Mouse (Mus musculus) stomach, embryonic 15.5 days (tissue): ENCODE results near the gene Kri1. TPM values are rescaled to one million over a fixed set of nuclear protein-coding genes. Genes with fewer than 3 reads are reported as not detected.
"Not testable (repeated sequence)": the region's sequence is repeated elsewhere in the genome, so short reads cannot be mapped to it uniquely, and the experiment has no call there.

Experiments used
- ATAC-seq: fragments of 200-750 bp; cut with Nextera tagmentation; 2 replicates; pipeline ENCODE4 v1.8.0; 2017; ENCODE audit warnings: low read depth, moderate number of reproducible peaks, moderate TSS enrichment; ENCODE audit not compliant: insufficient read depth, low FRiP score
- H3K27ac ChIP-seq: fragments of 300-500 bp; sonication (generic); 2 replicates; pipeline ENCODE4 v1.5.1; 2015; ENCODE audit warnings: mild to moderate bottlenecking, inconsistent platforms
- H3K27me3 ChIP-seq: fragments of 300-500 bp; sonication (generic); replicated peaks from 2 replicates; pipeline ENCODE4 v1.6.1; 2015; ENCODE audit warnings: inconsistent platforms
- H3K36me3 ChIP-seq: fragments of 300-500 bp; sonication (generic); 2 replicates; pipeline ENCODE4 v1.6.1; 2015; ENCODE audit warnings: inconsistent platforms
- H3K4me1 ChIP-seq: fragments of 300-500 bp; sonication (generic); 2 replicates; pipeline ENCODE4 v1.6.1; 2015; ENCODE audit warnings: inconsistent platforms
- H3K4me2 ChIP-seq: fragments of 300-500 bp; sonication (generic); 2 replicates; pipeline ENCODE4 v1.6.1; 2015; ENCODE audit warnings: mild to moderate bottlenecking, inconsistent platforms
- H3K4me3 ChIP-seq: fragments of 300-500 bp; sonication (generic); replicated peaks from 2 replicates; pipeline ENCODE4 v1.5.1; 2015; ENCODE audit warnings: inconsistent platforms
- H3K9ac ChIP-seq: fragments of 300-500 bp; sonication (generic); 2 replicates; pipeline ENCODE4 v1.6.1; 2015; ENCODE audit warnings: inconsistent platforms
- H3K9me3 ChIP-seq: fragments of 300-500 bp; sonication (generic); 2 replicates; pipeline ENCODE4 v1.6.1; 2016; ENCODE audit warnings: inconsistent platforms
- WGBS: fragments of 180-500 bp; shearing (Covaris S2); methylation state at CpG from one replicate; pipeline ENCODE4 v1.1.7; 2015; 5-methylcytosine and 5-hydroxymethylcytosine counted together
- polyA plus RNA-seq: library from polyadenylated mRNA; unstranded; fragments of >200 nt; fragmentation: Nextera tagmentation; extraction: Ambion mirVana; gene quantifications from 2 replicates; pipeline ENCODE4 v1.2.1, GENCODE M21; 2015

The Kri1 gene
- polyA plus RNA-seq, 1 experiment from 2014 or later, result 14.5 TPM

DNA sequence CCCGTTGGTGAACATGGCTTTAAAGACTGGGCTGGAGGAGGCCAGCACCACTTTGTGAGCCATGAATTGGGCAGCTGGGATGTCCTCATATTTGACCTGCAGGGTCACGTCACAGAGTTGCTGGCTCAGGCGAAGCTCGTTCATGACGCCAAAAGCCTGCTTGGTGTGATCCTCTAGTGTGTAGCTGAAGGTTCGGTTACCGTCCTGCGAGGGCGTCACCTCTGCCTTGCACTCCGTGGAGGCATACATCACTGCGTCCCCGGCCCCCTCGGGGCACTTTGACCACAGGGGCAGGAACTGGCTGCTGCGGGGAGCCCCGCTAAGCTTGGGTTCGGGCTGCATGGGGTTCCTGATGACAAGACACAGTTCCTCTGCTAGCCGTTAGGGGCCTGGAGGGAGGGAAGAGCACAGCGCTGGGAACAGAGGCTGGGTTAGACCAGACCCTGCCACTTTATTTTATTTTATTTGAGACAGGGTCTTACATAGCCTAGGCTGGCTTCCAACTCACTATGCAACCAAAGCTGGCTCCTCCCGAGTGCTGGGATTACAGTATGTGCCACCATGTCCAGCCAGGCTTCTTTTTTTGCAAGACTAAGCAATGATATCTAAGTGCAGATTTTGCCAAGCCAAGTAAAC lies 50.3 kb downstream of the Kri1 start:
- 0 out of 2 replicates have a peak, but pooled peaks have one; percentile 6 for ATAC-seq
- 15% methylated on average over 19 of the region's 19 CpGs for WGBS

DNA sequence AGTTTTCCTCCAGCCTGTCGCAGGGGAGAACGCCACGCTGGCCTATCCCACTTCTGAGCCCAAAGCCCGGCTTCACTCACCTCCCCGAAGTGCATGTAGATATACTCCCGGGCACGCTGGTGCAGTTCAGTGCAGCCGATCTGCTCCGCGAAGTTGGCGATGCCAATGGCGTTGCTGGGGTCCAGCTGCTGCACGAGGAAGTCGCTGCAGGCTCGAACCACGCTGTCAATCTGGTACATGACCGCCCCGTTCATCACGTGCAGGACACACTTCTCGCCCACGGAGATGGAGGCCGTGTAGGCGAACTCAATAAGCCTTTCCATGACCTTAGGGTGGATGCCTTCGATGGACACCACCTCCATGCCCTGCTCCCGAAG lies 50.8 kb downstream of the Kri1 start:
- Histone ChIP-seq H3K9me3 (no peaks in the 10 kb centered on the region), H3K4me2 (peak overlapping the region; percentile 69), H3K4me3 (peak overlapping the region; percentile 78; the same call in 1 of the 2 replicates), H3K9ac (0 out of 2 replicates have a peak overlapping the region, but pooled peaks have one; percentile 94), H3K27ac (peak overlapping the region; percentile 93; the same call in 1 of the 2 replicates), H3K4me1 (peaks cover 16% of the 10 kb centered on the region), H3K27me3 (no peaks in the 10 kb centered on the region; the same call in 1 of the 2 replicates), H3K36me3 (peaks cover 10% of the 10 kb centered on the region; the same call in 1 of the 2 replicates)
- WGBS, result 81% methylated on average over 25 of the region's 25 CpGs
- ATAC-seq, result no peak

More for the DNA sequence above, 50.3 kb downstream of the Kri1 start:
- Histone ChIP-seq H3K27me3 (no peaks in the 10 kb centered on the region; the same call in 1 of the 2 replicates), H3K9me3 (no peaks in the 10 kb centered on the region), H3K9ac (peak overlapping the region; percentile 94; the same call in 1 of the 2 replicates), H3K4me1 (peaks cover 16% of the 10 kb centered on the region), H3K4me3 (peak overlapping the region; percentile 78), H3K4me2 (peak overlapping the region; percentile 69), H3K36me3 (peaks cover 9% of the 10 kb centered on the region; the same call in 1 of the 2 replicates), H3K27ac (peak overlapping the region; percentile 93)

DNA sequence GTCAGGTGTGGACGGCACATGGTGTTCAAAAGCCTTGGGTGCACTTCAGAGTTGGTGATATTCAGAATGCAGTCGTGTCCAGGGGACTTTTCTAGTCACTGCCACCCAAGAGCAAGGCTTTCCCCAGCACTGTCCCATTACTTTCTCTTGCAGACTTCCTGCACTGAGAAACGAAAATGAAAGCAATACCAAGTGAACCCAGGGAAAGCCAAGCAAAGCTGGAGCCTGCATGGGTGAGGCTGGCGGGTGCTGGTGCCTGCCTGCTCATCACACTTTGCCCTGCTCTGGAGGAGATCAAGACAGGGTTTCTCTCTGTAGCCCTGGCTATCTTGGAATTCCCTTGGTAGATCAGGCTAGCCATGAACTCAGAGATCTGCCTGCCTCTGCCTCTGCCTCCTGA lies 52.4 kb downstream of the Kri1 start:
- Histone ChIP-seq H3K4me2 (no peak overlapping the region), H3K9ac (no peak overlapping the region), H3K27ac (no peak overlapping the region), H3K9me3 (no peaks in the 10 kb centered on the region), H3K4me1 (peaks cover 16% of the 10 kb centered on the region), H3K36me3 (peaks cover 26% of the 10 kb centered on the region), H3K4me3 (no peak overlapping the region), H3K27me3 (no peaks in the 10 kb centered on the region)
- 77% methylated on average over 4 of the region's 4 CpGs for whole genome bisulfite sequencing
- ATAC-seq, result no peak

DNA sequence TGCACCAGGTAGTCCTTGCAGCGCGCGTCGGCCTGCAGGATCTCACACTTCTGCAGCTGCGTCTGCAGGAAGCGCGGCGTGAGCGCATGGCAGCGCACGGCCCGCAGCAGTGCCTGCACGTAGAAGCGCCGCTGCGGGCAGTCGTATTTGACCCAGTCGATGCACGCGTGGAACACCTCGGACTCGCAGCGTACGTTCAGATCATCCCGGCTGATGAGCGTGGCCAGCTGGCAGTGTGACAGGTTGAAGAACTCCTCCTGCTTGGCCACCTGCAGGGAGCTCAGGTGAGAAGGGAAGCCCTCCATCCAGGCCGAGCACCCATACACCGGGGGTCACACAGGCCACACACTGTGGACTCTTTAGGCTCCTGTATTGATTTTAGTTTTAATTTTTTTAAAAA lies 54.0 kb downstream of the Kri1 start:
- Histone ChIP-seq H3K9me3 (no peaks in the 10 kb centered on the region), H3K27ac (no peak overlapping the region), H3K4me3 (no peak overlapping the region), H3K4me1 (peaks cover 10% of the 10 kb centered on the region; the same call in 1 of the 2 replicates), H3K9ac (no peak overlapping the region), H3K27me3 (no peaks in the 10 kb centered on the region), H3K36me3 (peaks cover 36% of the 10 kb centered on the region), H3K4me2 (no peak overlapping the region)
- ATAC-seq, result no peak
- WGBS, result 85% methylated on average over 28 of the region's 28 CpGs

DNA sequence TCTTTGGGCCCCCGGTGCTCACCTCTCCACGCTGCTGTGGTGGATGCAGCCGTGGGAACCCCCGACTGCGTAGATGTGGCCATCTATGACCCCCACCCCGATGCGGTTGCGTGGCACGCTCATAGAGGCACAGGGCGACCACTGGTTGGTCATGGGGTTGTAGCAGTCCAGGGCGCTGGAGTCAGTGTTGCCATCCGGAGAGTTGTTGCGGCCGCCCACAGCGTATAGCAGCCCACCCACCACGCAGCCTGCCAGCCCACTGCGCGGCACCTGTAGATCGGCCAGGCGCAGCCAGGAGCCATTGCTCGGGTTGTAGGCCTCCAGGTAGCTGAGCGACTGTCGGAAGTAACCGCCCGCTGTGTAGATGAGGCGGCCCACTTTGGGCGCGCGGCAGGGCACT lies 54.4 kb downstream of the Kri1 start:
- H3K4me3 ChIP-seq, result no peak overlapping the region
- H3K27me3 ChIP-seq, result no peaks in the 10 kb centered on the region
- no peak overlapping the region for H3K4me2 ChIP-seq
- peaks cover 10% of the 10 kb centered on the region; the same call in 1 of the 2 replicates for H3K4me1 ChIP-seq
- H3K9ac ChIP-seq, result no peak overlapping the region
- no peak overlapping the region for H3K27ac ChIP-seq
- H3K36me3 ChIP-seq, result peaks cover 36% of the 10 kb centered on the region
- 94% methylated on average over 29 of the region's 29 CpGs for WGBS
- H3K9me3 ChIP-seq, result no peaks in the 10 kb centered on the region
- ATAC-seq, result no peak

DNA sequence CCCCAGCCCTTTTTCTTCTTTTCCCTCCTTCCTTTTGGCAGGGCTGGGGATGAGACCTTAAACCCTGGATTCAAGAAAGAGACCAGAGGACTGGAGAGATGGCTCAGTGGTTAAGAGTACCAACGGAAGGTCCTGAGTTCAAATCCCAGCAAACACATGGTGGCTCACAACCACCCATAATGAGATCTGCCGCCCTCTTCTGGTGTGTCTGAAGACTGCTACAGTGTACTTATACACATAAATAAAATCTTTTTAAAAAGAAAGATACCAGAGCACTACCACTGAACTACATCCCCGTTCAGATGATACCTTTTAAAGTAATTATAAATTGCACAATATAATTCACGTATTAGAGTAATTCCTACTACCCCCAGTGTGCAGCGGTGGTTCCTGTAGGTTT lies 54.9 kb downstream of the Kri1 start:
- 87% methylated on average over 5 of the region's 5 CpGs for WGBS
- H3K27ac ChIP-seq, result no peak overlapping the region
- H3K36me3 ChIP-seq, result peaks cover 36% of the 10 kb centered on the region
- peaks cover 11% of the 10 kb centered on the region for H3K4me1 ChIP-seq
- no peak overlapping the region for H3K4me3 ChIP-seq
- no peak overlapping the region for H3K4me2 ChIP-seq
- H3K9ac ChIP-seq, result no peak overlapping the region
- no peaks in the 10 kb centered on the region for H3K9me3 ChIP-seq
- no peaks in the 10 kb centered on the region for H3K27me3 ChIP-seq
- no peak for ATAC-seq

DNA sequence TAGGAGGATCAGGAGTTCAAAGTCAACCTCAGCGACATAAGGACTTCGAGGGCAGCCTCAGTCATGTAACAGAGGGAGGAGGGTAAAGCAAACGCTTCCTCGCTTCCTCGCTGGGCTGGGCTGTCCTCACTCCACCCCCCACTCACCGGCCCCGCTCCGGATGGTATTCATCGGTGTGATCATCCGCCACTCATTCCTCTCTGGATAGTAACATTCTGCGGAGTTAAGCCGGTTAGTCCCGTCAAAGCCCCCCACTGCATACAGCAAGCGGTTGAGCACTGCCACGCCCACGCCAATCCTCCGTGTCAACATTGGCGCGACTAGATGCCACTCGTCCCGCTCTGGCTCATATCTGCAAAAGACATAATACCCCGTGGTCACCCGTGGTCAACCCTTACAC lies 56.2 kb downstream of the Kri1 start:
- H3K9ac ChIP-seq, result no peak overlapping the region
- H3K27me3 ChIP-seq, result no peaks in the 10 kb centered on the region
- no peak overlapping the region for H3K27ac ChIP-seq
- peaks cover 36% of the 10 kb centered on the region for H3K36me3 ChIP-seq
- ATAC-seq, result no peak
- no peak overlapping the region for H3K4me3 ChIP-seq
- 50% methylated on average over 23 of the region's 23 CpGs for WGBS
- no peak overlapping the region for H3K4me2 ChIP-seq
- H3K9me3 ChIP-seq, result no peaks in the 10 kb centered on the region
- H3K4me1 ChIP-seq, result peaks cover 9% of the 10 kb centered on the region

- peaks cover 9% of the 10 kb centered on the region for H3K4me1 ChIP-seq
- no peaks in the 10 kb centered on the region for H3K27me3 ChIP-seq
- peak; percentile 71 for ATAC-seq
- 14% methylated on average over 16 of the region's 16 CpGs for WGBS
- peak overlapping the region; percentile 56 for H3K4me2 ChIP-seq
- H3K9me3 ChIP-seq, result no peaks in the 10 kb centered on the region
- no peak overlapping the region for H3K9ac ChIP-seq
- H3K4me3 ChIP-seq, result peak overlapping the region; percentile 35
- H3K27ac ChIP-seq, result no peak overlapping the region
- H3K36me3 ChIP-seq, result peaks cover 27% of the 10 kb centered on the region
Measured at GRCm38 (mm10) chr9:21227342-21227741, 60.4 kb downstream of the Kri1 start.

GRCm38 (mm10) chr9:21225415-21225758 lies 62.4 kb downstream of the Kri1 start:
- 7% methylated on average over 7 of the region's 7 CpGs for WGBS

GRCm38 (mm10) chr9:21224576-21225414 lies 63.0 kb downstream of the Kri1 start:
- H3K9ac ChIP-seq, result no peak overlapping the region
- ATAC-seq, result peak; percentile 38
- peak overlapping the region; percentile 80 for H3K27ac ChIP-seq
- peaks cover 5% of the 10 kb centered on the region; the same call in 1 of the 2 replicates for H3K36me3 ChIP-seq
- peaks cover 12% of the 10 kb centered on the region; the same call in 1 of the 2 replicates for H3K4me1 ChIP-seq
- WGBS, result 18% methylated on average over 26 of the region's 26 CpGs
- H3K9me3 ChIP-seq, result no peaks in the 10 kb centered on the region
- H3K4me3 ChIP-seq, result peak overlapping the region; percentile 39
- H3K4me2 ChIP-seq, result peak overlapping the region; percentile 57
- H3K27me3 ChIP-seq, result no peaks in the 10 kb centered on the region

More at GRCm38 (mm10) chr9:21225415-21225758, 62.4 kb downstream of the Kri1 start:
- no peaks in the 10 kb centered on the region for H3K27me3 ChIP-seq
- H3K27ac ChIP-seq, result peak overlapping the region; percentile 80
- H3K36me3 ChIP-seq, result peaks cover 11% of the 10 kb centered on the region; the same call in 1 of the 2 replicates
- no peaks in the 10 kb centered on the region for H3K9me3 ChIP-seq
- ATAC-seq, result no peak
- peak overlapping the region; percentile 57 for H3K4me2 ChIP-seq
- no peak overlapping the region for H3K9ac ChIP-seq
- H3K4me3 ChIP-seq, result peak overlapping the region; percentile 39
- H3K4me1 ChIP-seq, result peaks cover 12% of the 10 kb centered on the region; the same call in 1 of the 2 replicates

GRCm38 (mm10) chr9:21223906-21224305 lies 63.9 kb downstream of the Kri1 start:
- Histone ChIP-seq H3K9ac (no peak overlapping the region), H3K4me3 (no peak overlapping the region), H3K27me3 (no peaks in the 10 kb centered on the region), H3K27ac (no peak overlapping the region), H3K4me1 (peaks cover 12% of the 10 kb centered on the region; the same call in 1 of the 2 replicates), H3K4me2 (no peak overlapping the region), H3K36me3 (no peaks in the 10 kb centered on the region), H3K9me3 (no peaks in the 10 kb centered on the region)
- no peak for ATAC-seq
- 89% methylated on average over 6 of the region's 6 CpGs for WGBS

GRCm38 (mm10) chr9:21223490-21223889 lies 64.3 kb downstream of the Kri1 start:
- not testable (repeated sequence) for H3K4me2 ChIP-seq, H3K36me3 ChIP-seq, ATAC-seq, H3K27me3 ChIP-seq, H3K27ac ChIP-seq, H3K9me3 ChIP-seq, H3K4me3 ChIP-seq, H3K9ac ChIP-seq
- H3K4me1 ChIP-seq, result peaks cover 12% of the 10 kb centered on the region; the same call in 1 of the 2 replicates
- WGBS, result 91% methylated on average over 2 of the region's 2 CpGs
